Mouse (Mus musculus) cerebellum, adult 2 months (tissue): ENCODE measurements around the gene Itgax. TPM values are rescaled to one million over a fixed set of nuclear protein-coding genes. Genes with fewer than 3 reads are reported as not detected.

ENCODE experiments used
- DNase-seq, 2 experiments: peaks; one replicate each; pipeline ENCODE4 v3.0.0; 2021
- H3K27ac ChIP-seq: fragments of 200-500 bp; 2 replicates; pipeline ENCODE4 v1.5.1; 2012; ENCODE audit warnings: low read length, control low read depth, inconsistent platforms; ENCODE audit not compliant: insufficient read depth
- H3K27me3 ChIP-seq: fragments of 200-500 bp; 2 replicates; pipeline ENCODE4 v1.6.1; 2012; ENCODE audit warnings: inconsistent platforms, mild to moderate bottlenecking, low read length, moderate library complexity; ENCODE audit not compliant: control insufficient read depth, insufficient read depth
- H3K4me1 ChIP-seq: fragments of 200-500 bp; 2 replicates; pipeline ENCODE4 v1.6.1; 2011; ENCODE audit warnings: low read length; ENCODE audit not compliant: control insufficient read depth, insufficient read depth
- H3K4me3 ChIP-seq: fragments of 200-500 bp; replicated peaks from 2 replicates; pipeline ENCODE3; 2011; ENCODE audit warnings: mild to moderate bottlenecking, low read depth, low read length, control low read depth; ENCODE audit not compliant: insufficient read depth
- CTCF ChIP-seq: fragments of 200-500 bp; IDR thresholded peaks from 2 replicates; pipeline ENCODE4 v1.5.1; 2011; ENCODE audit warnings: low read depth, mild to moderate bottlenecking, control low read depth, low read length, moderate library complexity, borderline replicate concordance; ENCODE audit not compliant: insufficient read depth
- POLR2A ChIP-seq: fragments of 200-500 bp; IDR thresholded peaks from 2 replicates; pipeline ENCODE4 v1.6.1; 2011; ENCODE audit warnings: low read length, control low read depth, borderline replicate concordance; ENCODE audit not compliant: insufficient read depth
- WGBS: fragments of 180-500 bp; shearing (Covaris S2); methylation state at CpG from one replicate; pipeline ENCODE4 v1.1.7; 2018; 5-methylcytosine and 5-hydroxymethylcytosine counted together
- polyA plus RNA-seq: library from polyadenylated mRNA; depleted of rRNA; stranded (reverse); fragments of >200 nt; gene quantifications from 2 replicates; pipeline ENCODE4 v1.2.3, GENCODE M21; 2012; rRNA removed

Gene Itgax
- polyA plus RNA-seq, 1 experiment: 0.10 TPM

GRCm38 (mm10) chr7:128180126-128180525, 50.8 kb downstream of the Itgax start:
- no peak for DNase-seq
- Histone ChIP-seq H3K4me3 (no peak overlapping the region), H3K27me3 (no peaks in the 10 kb centered on the region), H3K4me1 (no peaks in the 10 kb centered on the region; the same call in 1 of the 2 replicates), H3K27ac (no peak overlapping the region)
- WGBS: 76% methylated on average over 7 of the region's 7 CpGs
- TF ChIP-seq POLR2A (no peak), CTCF (no peak)

- no peaks in the 10 kb centered on the region; the same call in 1 of the 2 replicates for H3K4me1 ChIP-seq
- no peak overlapping the region for H3K4me3 ChIP-seq
- TF ChIP-seq CTCF (no peak), POLR2A (no peak)
- no peak overlapping the region for H3K27ac ChIP-seq
- no peak for DNase-seq
- 81% methylated on average over 6 of the region's 6 CpGs for WGBS
- no peaks in the 10 kb centered on the region for H3K27me3 ChIP-seq
These were observed 51.2 kb downstream of the Itgax start for GRCm38 (mm10) chr7:128180546-128180945.

DNA sequence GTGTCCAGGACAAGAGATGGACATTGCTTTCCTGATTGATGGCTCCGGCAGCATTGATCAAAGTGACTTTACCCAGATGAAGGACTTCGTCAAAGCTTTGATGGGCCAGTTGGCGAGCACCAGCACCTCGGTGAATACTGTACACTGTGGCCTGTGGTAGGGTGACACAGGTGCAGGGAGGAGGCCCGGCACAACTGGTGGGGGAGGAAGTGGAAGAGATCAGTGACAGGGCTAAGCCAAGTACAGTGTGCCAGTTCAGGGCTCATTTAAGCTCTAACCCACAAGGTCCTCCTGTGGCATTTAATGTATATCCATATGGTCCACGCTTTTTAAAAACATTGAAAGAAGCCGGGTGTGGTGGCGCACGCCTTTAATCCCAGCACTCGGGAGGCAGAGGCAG, 52.3 kb downstream of the Itgax start:
- Histone ChIP-seq H3K27ac (no peak overlapping the region), H3K4me3 (no peak overlapping the region), H3K27me3 (no peaks in the 10 kb centered on the region), H3K4me1 (no peaks in the 10 kb centered on the region; the same call in 1 of the 2 replicates)
- no peak for DNase-seq
- TF ChIP-seq CTCF (no peak), POLR2A (no peak)
- 87% methylated on average over 10 of the region's 10 CpGs for WGBS

Other genes starting within 250 kb of the Itgax start
- gene Prss53, start 238.6 kb upstream of the Itgax start, polyA plus RNA-seq: 5.3 and 6.3 TPM in 2 replicates
- not detected in 2 replicates for gene Gm21974, start 234.1 kb upstream of the Itgax start, polyA plus RNA-seq
- 61.5 and 63.1 TPM in 2 replicates for gene Vkorc1, start 233.9 kb upstream of the Itgax start, polyA plus RNA-seq
- gene Bckdk, start 225.5 kb upstream of the Itgax start, polyA plus RNA-seq: 69.7 and 71.5 TPM in 2 replicates
- 49.1 and 50.0 TPM in 2 replicates for gene Kat8, start 217.0 kb upstream of the Itgax start, polyA plus RNA-seq
- gene Prss8, start 199.4 kb upstream of the Itgax start, polyA plus RNA-seq: 0.06 and 0.08 TPM in 2 replicates
- 15.9 and 18.9 TPM in 2 replicates for gene Prss36, start 182.8 kb upstream of the Itgax start, polyA plus RNA-seq
- gene Fus, start 162.1 kb upstream of the Itgax start, polyA plus RNA-seq: 451 and 486 TPM in 2 replicates
- 3.9 and 5.1 TPM in 2 replicates for gene Pycard, start 135.7 kb upstream of the Itgax start, polyA plus RNA-seq
- gene Trim72, start 125.6 kb upstream of the Itgax start, polyA plus RNA-seq: 2.1 and 2.3 TPM in 2 replicates
- 3.4 and 4.2 TPM in 2 replicates for gene Itgam, start 66.9 kb upstream of the Itgax start, polyA plus RNA-seq
- gene Gm49368, start 66.9 kb upstream of the Itgax start, polyA plus RNA-seq: not detected in 2 replicates
- 0.92 and 1.2 TPM in 2 replicates for gene Itgad, start 24.8 kb downstream of the Itgax start, polyA plus RNA-seq
- 0.82 and 0.89 TPM in 2 replicates for gene Cox6a2, start 76.8 kb downstream of the Itgax start, polyA plus RNA-seq
- 16.1 and 17.2 TPM in 2 replicates for gene Armc5, start 107.8 kb downstream of the Itgax start, polyA plus RNA-seq
- gene 9130023H24Rik, start 108.5 kb downstream of the Itgax start, polyA plus RNA-seq: 2.6 and 2.8 TPM in 2 replicates
- 10.8 and 13.1 TPM in 2 replicates for gene Tgfb1i1, start 117.3 kb downstream of the Itgax start, polyA plus RNA-seq
- gene Slc5a2, start 136.1 kb downstream of the Itgax start, polyA plus RNA-seq: 0.30 and 0.51 TPM in 2 replicates
- 35.4 and 38.9 TPM in 2 replicates for gene BC017158, start 168.6 kb downstream of the Itgax start, polyA plus RNA-seq